In genomic region chr2:115628471-115628870, GRCm38 (mm10) we compare ENCODE assay signal across 17 mouse cellular contexts.
"Had no signal": no experiment of that assay in that cellular context is flagged by ENCODE, and none has a peak within 500 bp of the region (broad histone marks: within the 10 kb centered on the region; RNA-seq: fewer than 3 reads in every experiment).

No protein-coding gene starts in this region.

- H3K4me2 ChIP-seq: lung, embryonic 15.5 days; midbrain, embryonic 11.5 days; midbrain, embryonic 13.5 days; midbrain, embryonic 15.5 days; neural tube, embryonic 12.5 days; stomach, embryonic 15.5 days had no signal

- H3K4me3 ChIP-seq: lung, embryonic 15.5 days; megakaryocyte, embryonic 14.5 days; midbrain, embryonic 13.5 days; midbrain, embryonic 15.5 days; neural tube, embryonic 12.5 days; stomach, embryonic 15.5 days had no signal

- H3K36me3 ChIP-seq: lung, embryonic 15.5 days; midbrain, embryonic 13.5 days; midbrain, embryonic 15.5 days; neural tube, embryonic 12.5 days; stomach, embryonic 15.5 days had no signal

- ATAC-seq: lung, postnatal 0 days; midbrain, embryonic 13.5 days; midbrain, embryonic 15.5 days had no signal

- H3K27ac ChIP-seq: lung, embryonic 15.5 days; macrophage; midbrain, embryonic 13.5 days; midbrain, embryonic 15.5 days; neural tube, embryonic 12.5 days; stomach, embryonic 15.5 days; stomach, postnatal 0 days had no signal

- H3K4me1 ChIP-seq: lung, embryonic 15.5 days; megakaryocyte, embryonic 14.5 days; midbrain, embryonic 13.5 days; midbrain, embryonic 15.5 days; stomach, embryonic 15.5 days had no signal

- H3K9ac ChIP-seq: lung, embryonic 15.5 days; midbrain, embryonic 13.5 days; midbrain, embryonic 15.5 days; neural tube, embryonic 12.5 days; stomach, embryonic 15.5 days had no signal

- H3K27me3 ChIP-seq: lung, embryonic 15.5 days; megakaryocyte, embryonic 14.5 days; midbrain, embryonic 13.5 days; midbrain, embryonic 15.5 days; neural tube, embryonic 12.5 days; stomach, embryonic 15.5 days had no signal

- H3K9me3 ChIP-seq: lung, embryonic 15.5 days; midbrain, embryonic 13.5 days; midbrain, embryonic 15.5 days; neural tube, embryonic 12.5 days; stomach, embryonic 15.5 days had no signal

- DNase-seq: lung, adult 2 months; lung, postnatal 14 days; lung, postnatal 36 days; right cerebral cortex, postnatal 14 days; thymus, adult 2 months; thymus, postnatal 25 days; thymus, postnatal 4 days had no signal
